In genomic region chr1:142985516-142985915, GRCm38 (mm10) we compare ENCODE assay signal across 11 mouse cellular contexts.
DNase-seq lines count a peak whose midpoint lies in the region.
"Had no signal": no experiment of that assay in that cellular context is flagged by ENCODE, and none has a peak within 500 bp of the region (broad histone marks: within the 10 kb centered on the region; RNA-seq: fewer than 3 reads in every experiment).

No protein-coding gene starts in this region.

- peak; percentile 2 to 16 for DNase-seq in heart, adult 18-20 months
- DNase-seq in heart, adult 9 months (ENCODE audit: low spot score in 2 of 2), result no peak
- DNase-seq in ovary, adult 18-20 months (ENCODE audit: low spot score), result peak; percentile 14
- DNase-seq in ovary, postnatal 10 days (ENCODE audit: low spot score), result no peak
- peak; percentile 49 to 63 for DNase-seq in adrenal gland, postnatal 36 days
- DNase-seq in urinary bladder, postnatal 14 days (ENCODE audit: low spot score), result no peak
- no peak for DNase-seq in layer of hippocampus, adult 18-20 months (ENCODE audit: low spot score in 2 of 2)
- DNase-seq: embryo, embryonic 11 days; kidney, adult 8-10 months; lung, adult 18-20 months; retina, postnatal 1 day had no signal

Comparison
In these comparisons a context has a peak if more than half of its experiments do, and no peak if none do; other contexts are left out.
1. DNase-seq: peak in heart, adult 18-20 months (2 of 2), ovary, adult 18-20 months (single experiment) and adrenal gland, postnatal 36 days (2 of 2); none in heart, adult 9 months (0 of 2), ovary, postnatal 10 days (single experiment), urinary bladder, postnatal 14 days (single experiment) and layer of hippocampus, adult 18-20 months (0 of 2).